Mouse (Mus musculus) kidney, embryonic 14.5 days (tissue): ENCODE results near the gene Ercc6. TPM values are rescaled to one million over a fixed set of nuclear protein-coding genes. Genes with fewer than 3 reads are reported as not detected.

Experiments
- ATAC-seq: fragments of 200-750 bp; cut with Nextera tagmentation; 2 replicates; pipeline ENCODE4 v1.8.0; 2017; ENCODE audit warnings: moderate number of reproducible peaks, mild to moderate bottlenecking, moderate TSS enrichment, moderate library complexity; ENCODE audit not compliant: low FRiP score, low TSS enrichment
- H3K27ac ChIP-seq: fragments of 300-500 bp; sonication (generic); 2 replicates; pipeline ENCODE4 v1.5.1; 2014; ENCODE audit warnings: low read depth, mild to moderate bottlenecking, low read length, moderate library complexity, mixed read lengths
- H3K27me3 ChIP-seq: fragments of 300-500 bp; sonication (generic); 2 replicates; pipeline ENCODE4 v1.6.1; 2014; ENCODE audit warnings: mild to moderate bottlenecking, low read length; ENCODE audit not compliant: control insufficient read depth, insufficient read depth
- H3K36me3 ChIP-seq: fragments of 300-500 bp; sonication (generic); 2 replicates; pipeline ENCODE4 v1.6.1; 2014; ENCODE audit warnings: low read length, mixed read lengths; ENCODE audit not compliant: control insufficient read depth, insufficient read depth
- H3K4me1 ChIP-seq: fragments of 300-500 bp; sonication (generic); 2 replicates; pipeline ENCODE4 v1.6.1; 2014; ENCODE audit warnings: low read length, mixed read lengths; ENCODE audit not compliant: control insufficient read depth, insufficient read depth
- H3K4me2 ChIP-seq: fragments of 300-500 bp; sonication (generic); replicated peaks from 2 replicates; pipeline ENCODE4 v1.6.1; 2014; ENCODE audit warnings: low read depth, mild to moderate bottlenecking, low read length
- H3K4me3 ChIP-seq: fragments of 300-500 bp; sonication (generic); 2 replicates; pipeline ENCODE4 v1.5.1; 2014; ENCODE audit warnings: mild to moderate bottlenecking, low read length
- H3K9ac ChIP-seq: fragments of 300-500 bp; sonication (generic); 2 replicates; pipeline ENCODE4 v1.6.1; 2014; ENCODE audit warnings: low read depth, mild to moderate bottlenecking, low read length, moderate library complexity
- H3K9me3 ChIP-seq: fragments of 300-500 bp; sonication (generic); 2 replicates; pipeline ENCODE4 v1.6.1; 2016; ENCODE audit warnings: low read length; ENCODE audit not compliant: control insufficient read depth
- WGBS: fragments of 180-500 bp; shearing (Covaris S2); extraction: QIAGEN DNeasy Blood & Tissue Kit; methylation state at CpG from one replicate; pipeline ENCODE4 v1.1.7; 2014; 5-methylcytosine and 5-hydroxymethylcytosine counted together
- polyA plus RNA-seq: library from polyadenylated mRNA; unstranded; fragments of >200 nt; fragmentation: Nextera tagmentation; extraction: Ambion mirVana; gene quantifications from 2 replicates; pipeline ENCODE4 v1.2.1, GENCODE M21; 2014

The Ercc6 gene
- polyA plus RNA-seq, 1 experiment from 2014 or later, result 23.6 TPM

DNA sequence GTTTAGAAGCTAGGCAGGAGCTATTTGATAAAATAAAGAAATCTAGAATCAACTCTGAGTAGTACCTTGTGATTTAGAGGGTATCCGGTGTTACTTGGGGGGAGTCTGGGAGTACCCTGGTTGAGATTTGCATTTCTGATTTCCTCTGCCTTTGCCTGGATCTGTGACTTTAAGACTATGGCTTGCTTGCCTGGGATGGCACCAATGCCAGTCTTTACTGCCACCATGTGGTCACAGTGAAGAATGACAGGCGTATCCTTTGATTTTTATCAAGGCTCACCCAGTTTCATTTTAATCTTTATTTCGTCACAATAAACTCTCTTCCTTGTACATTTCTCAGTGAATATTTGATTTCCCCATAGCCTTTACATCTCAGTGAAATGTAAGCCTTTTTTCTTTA lies 31.3 kb upstream of the Ercc6 start:
- Histone ChIP-seq H3K27me3 (no peaks in the 10 kb centered on the region), H3K4me3 (no peak overlapping the region), H3K27ac (no peak overlapping the region), H3K4me2 (no peak overlapping the region), H3K4me1 (no peaks in the 10 kb centered on the region), H3K36me3 (no peaks in the 10 kb centered on the region), H3K9me3 (no peaks in the 10 kb centered on the region), H3K9ac (no peak overlapping the region)
- no peak for ATAC-seq
- WGBS, result 13% methylated on average over 3 of the region's 3 CpGs

DNA sequence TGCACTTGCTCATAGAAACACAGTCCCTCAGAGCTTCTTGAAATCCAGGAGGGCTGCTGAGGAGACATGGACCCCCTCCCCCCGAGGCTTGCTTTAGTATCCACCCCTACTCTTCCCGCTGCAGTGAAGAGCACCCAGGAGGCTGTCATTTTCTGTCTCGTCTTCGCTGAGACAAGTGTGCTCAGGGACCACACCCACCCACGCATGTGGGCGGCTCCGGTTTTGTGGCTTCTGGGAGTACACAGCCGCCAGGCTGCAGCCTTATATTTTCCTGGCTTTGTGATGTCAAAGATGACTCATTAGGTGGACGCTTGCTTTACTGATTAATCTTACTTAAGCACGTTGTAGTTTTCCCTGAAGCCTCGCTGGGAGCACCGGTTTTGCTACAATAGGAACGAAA lies 20.8 kb upstream of the Ercc6 start:
- peak overlapping the region; percentile 18; the same call in 1 of the 2 replicates for H3K4me3 ChIP-seq
- WGBS, result 15% methylated on average over 13 of the region's 13 CpGs
- H3K9ac ChIP-seq, result no peak overlapping the region; the same call in 1 of the 2 replicates

DNA sequence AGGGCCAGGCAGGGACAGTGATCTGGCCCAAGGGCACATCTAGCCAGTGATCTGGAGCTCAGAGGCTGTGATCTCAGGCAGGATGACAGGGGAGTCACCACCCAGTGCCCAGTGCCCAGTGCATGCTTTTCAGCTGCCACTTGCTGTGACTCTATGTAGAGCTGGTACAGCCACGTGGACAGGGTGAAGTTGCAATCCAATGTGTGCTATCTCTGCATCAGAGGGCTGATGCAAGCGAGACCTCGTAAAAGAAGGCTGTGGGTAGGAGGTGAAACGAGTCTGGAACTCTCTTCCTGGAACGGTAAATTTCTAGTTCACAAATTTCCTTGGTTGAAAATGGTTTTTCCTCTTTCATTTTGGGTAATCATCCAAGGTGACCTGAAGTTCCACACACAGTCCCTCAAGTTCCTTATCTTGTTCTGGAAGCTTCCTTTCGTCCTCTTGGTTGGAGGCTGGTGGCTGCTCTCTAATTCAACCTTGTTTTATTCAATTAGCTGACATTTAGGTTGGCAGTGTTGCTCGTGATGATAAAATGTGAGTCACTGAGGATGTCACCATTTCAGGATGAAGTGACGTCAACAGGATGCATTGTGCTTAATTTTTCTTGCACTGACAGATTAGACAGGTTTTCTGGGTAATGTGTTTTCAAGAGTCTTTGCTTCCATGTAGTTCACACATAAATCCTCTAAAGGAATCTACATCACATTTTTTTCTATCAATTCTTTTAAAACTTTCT lies 17.0 kb upstream of the Ercc6 start:
- Histone ChIP-seq H3K36me3 (no peaks in the 10 kb centered on the region), H3K4me1 (no peaks in the 10 kb centered on the region), H3K9ac (no peak overlapping the region), H3K27me3 (no peaks in the 10 kb centered on the region), H3K27ac (no peak overlapping the region), H3K9me3 (no peaks in the 10 kb centered on the region), H3K4me3 (no peak overlapping the region), H3K4me2 (no peak overlapping the region)
- 63% methylated on average over 8 of the region's 8 CpGs for WGBS
- ATAC-seq, result no peak

More for the DNA sequence above, 20.8 kb upstream of the Ercc6 start:
- Histone ChIP-seq H3K9me3 (no peaks in the 10 kb centered on the region), H3K36me3 (no peaks in the 10 kb centered on the region), H3K4me1 (no peaks in the 10 kb centered on the region), H3K27ac (no peak overlapping the region), H3K27me3 (no peaks in the 10 kb centered on the region), H3K4me2 (peak overlapping the region; percentile 31)
- ATAC-seq, result no peak; the same call in 1 of the 2 replicates

DNA sequence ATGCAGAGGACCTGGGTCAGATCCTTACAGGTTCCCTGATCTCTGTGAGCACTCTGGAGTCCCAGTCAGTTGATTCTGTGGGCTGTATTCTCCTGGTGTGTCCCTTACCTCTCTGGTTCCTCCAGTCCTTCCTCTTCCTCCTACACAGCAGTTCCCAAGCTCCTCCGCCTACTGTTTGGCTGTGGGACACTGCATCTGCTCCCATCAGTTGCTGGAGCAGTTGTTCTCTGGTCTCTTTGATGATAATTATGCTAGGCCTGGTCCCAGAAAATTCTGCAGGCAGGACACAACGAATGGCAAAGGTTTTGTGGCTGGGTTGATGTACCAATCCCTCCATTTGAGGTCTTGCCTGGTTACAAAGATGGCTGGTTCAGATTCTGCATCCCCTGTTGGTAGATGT lies 12.0 kb upstream of the Ercc6 start:
- H3K9ac ChIP-seq, result no peak overlapping the region
- H3K9me3 ChIP-seq, result no peaks in the 10 kb centered on the region
- no peaks in the 10 kb centered on the region for H3K27me3 ChIP-seq
- H3K4me2 ChIP-seq, result no peak overlapping the region
- ATAC-seq, result no peak
- no peaks in the 10 kb centered on the region for H3K4me1 ChIP-seq
- no peaks in the 10 kb centered on the region for H3K36me3 ChIP-seq
- no peak overlapping the region for H3K4me3 ChIP-seq
- H3K27ac ChIP-seq, result no peak overlapping the region
- 62% methylated on average over 2 of the region's 2 CpGs for WGBS

DNA sequence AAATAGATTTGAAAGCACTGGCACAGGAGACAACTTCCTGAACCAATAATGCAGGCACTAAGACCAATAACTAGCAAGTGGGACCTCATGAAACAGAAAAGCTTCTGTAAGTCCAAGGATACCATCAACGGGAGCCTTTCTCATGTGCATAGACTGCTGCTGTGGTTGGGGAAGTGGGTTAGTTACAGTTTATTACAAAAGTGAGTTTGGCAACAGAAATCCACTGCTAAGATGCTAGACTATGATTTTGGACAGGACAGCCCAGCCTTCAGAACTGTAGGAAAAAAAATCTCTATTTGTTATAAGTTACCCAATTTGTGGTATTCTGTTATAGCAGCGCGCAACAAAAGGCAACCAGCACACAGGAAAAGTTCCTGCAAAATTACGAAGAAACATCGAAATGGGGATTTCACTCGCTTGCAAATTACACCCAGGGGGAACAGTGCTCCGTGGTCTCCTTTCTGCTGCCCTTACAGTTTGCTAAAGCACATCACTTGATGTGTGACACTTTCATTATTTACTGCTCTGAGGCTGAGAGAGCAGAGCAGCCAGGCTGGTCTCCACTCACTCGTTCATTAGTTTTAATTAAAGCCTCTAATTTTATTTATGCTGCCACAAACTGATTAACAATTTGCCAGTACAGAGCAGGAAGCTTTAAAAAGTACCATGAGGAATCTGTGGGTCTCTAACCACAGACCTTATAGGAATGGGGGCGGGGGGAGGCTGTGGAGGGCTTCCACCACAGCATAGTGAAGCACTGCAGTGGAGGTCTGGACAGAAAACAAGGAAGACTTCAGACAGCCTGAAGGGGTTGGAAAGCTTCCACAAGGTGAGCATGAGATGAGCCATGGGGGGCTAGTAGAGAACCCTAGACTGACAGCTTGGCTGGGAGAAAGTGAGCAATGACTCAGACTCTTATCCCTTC lies 10.3 kb upstream of the Ercc6 start:
- H3K4me1 ChIP-seq, result no peaks in the 10 kb centered on the region
- H3K9ac ChIP-seq, result no peak overlapping the region
- H3K27ac ChIP-seq, result no peak overlapping the region
- H3K4me2 ChIP-seq, result no peak overlapping the region
- no peaks in the 10 kb centered on the region for H3K36me3 ChIP-seq
- H3K9me3 ChIP-seq, result no peaks in the 10 kb centered on the region
- WGBS, result 73% methylated on average over 9 of the region's 9 CpGs
- ATAC-seq, result no peak
- no peaks in the 10 kb centered on the region for H3K27me3 ChIP-seq
- H3K4me3 ChIP-seq, result no peak overlapping the region

DNA sequence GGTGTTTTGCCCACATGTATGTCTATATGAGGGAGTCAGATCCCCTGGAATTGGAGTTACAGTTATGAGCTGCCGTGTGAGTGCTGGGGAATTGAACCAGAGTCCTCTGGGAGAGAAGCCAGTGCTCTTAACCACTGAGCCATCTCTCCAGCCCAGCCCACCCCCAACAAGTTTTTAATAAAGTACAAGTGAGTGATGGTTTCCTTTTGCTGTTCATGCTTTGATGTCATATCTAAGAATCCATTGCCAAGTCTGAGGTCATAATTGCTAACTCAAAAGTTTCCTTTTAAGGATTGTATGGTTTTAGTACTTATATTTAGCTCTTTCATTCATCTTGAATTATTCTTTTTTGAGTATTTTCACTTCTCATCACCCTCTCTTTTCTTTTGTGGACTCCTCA lies 9.4 kb upstream of the Ercc6 start:
- 89% methylated on average over 1 of the region's 1 CpGs for WGBS

DNA sequence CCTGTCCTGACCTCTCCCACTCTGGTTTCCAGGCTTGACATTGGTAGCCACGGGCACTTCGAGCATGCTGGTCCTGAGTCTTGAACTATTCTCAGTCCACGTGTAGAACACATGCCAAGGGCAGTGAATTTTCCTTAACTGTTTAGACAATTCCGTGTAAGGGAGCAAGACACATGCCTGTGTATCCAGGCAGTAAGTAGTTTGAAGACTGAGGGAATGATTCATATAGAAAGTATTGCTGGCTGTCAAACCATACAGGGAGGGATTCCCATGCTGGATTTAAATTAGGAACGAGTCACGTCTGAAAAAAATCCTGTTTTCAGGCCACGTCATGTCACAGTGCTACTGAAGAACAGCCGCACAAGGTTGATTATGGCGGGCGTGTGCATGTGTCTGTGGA lies 7.0 kb upstream of the Ercc6 start:
- H3K4me1 ChIP-seq, result no peaks in the 10 kb centered on the region
- H3K4me2 ChIP-seq, result no peak overlapping the region
- no peaks in the 10 kb centered on the region for H3K36me3 ChIP-seq
- 90% methylated on average over 10 of the region's 10 CpGs for WGBS
- no peak overlapping the region for H3K9ac ChIP-seq
- ATAC-seq, result no peak
- no peak overlapping the region for H3K4me3 ChIP-seq
- H3K27me3 ChIP-seq, result no peaks in the 10 kb centered on the region
- H3K9me3 ChIP-seq, result no peaks in the 10 kb centered on the region
- H3K27ac ChIP-seq, result no peak overlapping the region

More for the DNA sequence above, 9.4 kb upstream of the Ercc6 start:
- Histone ChIP-seq H3K27me3 (no peaks in the 10 kb centered on the region), H3K9ac (no peak overlapping the region), H3K4me3 (no peak overlapping the region), H3K36me3 (no peaks in the 10 kb centered on the region), H3K4me1 (no peaks in the 10 kb centered on the region), H3K4me2 (no peak overlapping the region), H3K27ac (no peak overlapping the region), H3K9me3 (no peaks in the 10 kb centered on the region)
- no peak for ATAC-seq

DNA sequence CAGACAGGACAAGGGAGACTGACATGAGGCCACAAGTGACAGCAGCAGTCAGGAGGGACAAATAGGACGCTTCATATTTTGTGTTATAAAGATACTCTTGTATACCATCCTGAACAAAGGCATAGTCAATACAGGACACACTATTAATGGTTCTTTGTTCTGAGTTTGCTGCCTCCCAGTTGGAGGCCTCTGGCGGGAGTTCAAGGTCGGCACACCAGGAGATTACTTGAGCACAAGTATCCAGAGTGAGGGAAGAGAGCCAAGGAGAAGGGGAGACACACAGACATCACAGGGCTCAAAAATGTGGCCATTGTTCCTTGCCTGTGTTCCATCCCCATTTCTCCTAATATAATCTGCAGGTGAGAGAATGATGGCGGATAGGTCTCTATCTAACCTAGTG lies 6.1 kb upstream of the Ercc6 start:
- Histone ChIP-seq H3K4me1 (no peaks in the 10 kb centered on the region), H3K9me3 (no peaks in the 10 kb centered on the region), H3K36me3 (no peaks in the 10 kb centered on the region), H3K9ac (no peak overlapping the region), H3K4me3 (no peak overlapping the region), H3K4me2 (no peak overlapping the region), H3K27me3 (no peaks in the 10 kb centered on the region), H3K27ac (no peak overlapping the region)
- WGBS, result 86% methylated on average over 4 of the region's 4 CpGs
- no peak for ATAC-seq
